Mouse (Mus musculus): Measurements from ENCODE around the gene Mbd6. TPM values are rescaled to one million over a fixed set of nuclear protein-coding genes. Genes with fewer than 3 reads are reported as not detected.

The Mbd6 gene
- polyA plus RNA-seq, 1 experiment, result 124 TPM

DNA sequence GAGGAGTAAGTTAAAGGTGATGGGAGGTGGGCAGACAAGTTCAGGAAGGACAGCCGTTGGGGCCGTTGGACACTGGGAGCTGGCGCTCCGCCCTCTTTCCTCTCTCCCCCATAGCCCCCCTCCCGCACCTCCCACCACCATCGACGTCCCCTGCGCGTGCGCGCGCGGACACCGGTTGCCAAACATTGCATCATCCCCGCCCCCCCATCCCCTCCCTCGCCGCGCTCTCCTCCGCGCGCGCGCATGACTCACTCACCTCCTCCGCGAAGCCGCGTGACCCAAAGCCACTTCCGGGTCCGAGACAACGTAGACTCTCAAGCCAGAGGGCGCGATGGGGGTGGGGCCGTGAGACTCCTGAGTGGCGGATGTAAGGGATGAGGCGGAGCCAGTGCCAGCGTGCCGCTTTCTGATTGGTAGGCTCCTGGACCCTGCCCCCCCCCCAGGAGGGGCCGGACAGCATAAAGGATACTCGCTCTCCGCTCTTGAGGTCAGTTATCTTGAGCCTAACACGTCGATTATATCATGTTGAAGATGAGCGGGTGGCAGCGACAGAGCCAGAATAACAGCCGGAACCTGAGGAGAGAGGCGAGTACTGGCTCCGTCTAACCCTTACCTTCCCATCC lies 1.6 kb upstream of the Mbd6 start:
- peak overlapping the region; percentile 94 for H3K27ac ChIP-seq (ENCODE audit: control insufficient read depth, insufficient read depth, low read length)
- TF ChIP-seq POLR2A (IDR thresholded peaks at IDR 0.05; ENCODE audit: control insufficient read depth, extremely low read depth, insufficient read depth, low read length, poor library complexity), result peak; percentile 68; the same call in 1 of the 2 replicates
- peak; percentile 56; the same call in 1 of the 2 replicates for TF ChIP-seq CTCF (IDR thresholded peaks at IDR 0.05; ENCODE audit: borderline replicate concordance, control insufficient read depth, extremely low read depth, insufficient read depth, low read length, poor library complexity)
- WGBS, result under 1% methylated on average over 46 of the region's 47 CpGs
- DNase-seq, result peak; percentile 99
- H3K4me1 ChIP-seq (replicated peaks; ENCODE audit: control insufficient read depth, insufficient read depth, low read length), result peaks cover 25% of the 10 kb centered on the region
- peak overlapping the region; percentile 66 for H3K4me3 ChIP-seq (ENCODE audit: control insufficient read depth, insufficient read depth, low read length)
- H3K36me3 ChIP-seq (ENCODE audit: control insufficient read depth, insufficient read depth, low read length), result peaks cover 27% of the 10 kb centered on the region
- no peaks in the 10 kb centered on the region for H3K27me3 ChIP-seq (ENCODE audit: control insufficient read depth, insufficient read depth, low read length)

DNA sequence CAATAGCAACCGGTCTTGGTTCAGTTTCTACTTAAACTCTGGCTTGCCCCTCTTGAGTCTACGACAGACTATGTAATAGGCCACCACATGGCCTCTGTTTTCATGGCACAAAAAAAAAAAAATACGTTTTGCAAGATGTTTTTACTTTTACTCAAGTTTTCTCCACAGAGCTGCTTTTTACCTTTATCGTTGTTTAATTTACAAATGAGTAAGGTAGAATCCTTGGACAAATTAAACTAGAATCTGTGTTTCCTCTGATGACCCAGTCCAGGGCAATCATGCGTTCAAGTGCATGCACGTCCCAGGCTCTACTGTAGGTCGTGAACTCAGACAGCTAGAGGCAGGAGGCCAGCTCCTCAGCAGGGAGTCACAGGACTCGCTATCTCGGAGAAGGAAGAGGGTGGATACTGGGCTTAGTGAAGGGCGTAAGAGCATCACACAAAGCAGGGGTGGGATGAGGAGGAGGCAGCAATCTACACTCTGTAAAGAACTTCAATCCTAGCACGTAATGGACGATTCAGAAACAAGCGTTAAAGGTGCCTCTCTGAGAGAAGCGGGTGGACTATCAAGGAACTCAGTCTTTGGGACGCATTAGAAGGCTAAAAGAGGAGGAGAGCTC lies 864 bp upstream of the Mbd6 start:
- peak; percentile 43 for DNase-seq
- 2% methylated on average over 15 of the region's 15 CpGs for WGBS
- TF ChIP-seq POLR2A (IDR thresholded peaks at IDR 0.05; ENCODE audit: control insufficient read depth, extremely low read depth, insufficient read depth, low read length, poor library complexity), result no peak
- H3K27ac ChIP-seq (ENCODE audit: control insufficient read depth, insufficient read depth, low read length), result peak overlapping the region; percentile 94
- peak overlapping the region; percentile 70 for H3K4me3 ChIP-seq (ENCODE audit: control insufficient read depth, insufficient read depth, low read length)
- H3K27me3 ChIP-seq (ENCODE audit: control insufficient read depth, insufficient read depth, low read length), result no peaks in the 10 kb centered on the region
- peaks cover 23% of the 10 kb centered on the region for H3K36me3 ChIP-seq (ENCODE audit: control insufficient read depth, insufficient read depth, low read length)
- peaks cover 25% of the 10 kb centered on the region for H3K4me1 ChIP-seq (replicated peaks; ENCODE audit: control insufficient read depth, insufficient read depth, low read length)

DNA sequence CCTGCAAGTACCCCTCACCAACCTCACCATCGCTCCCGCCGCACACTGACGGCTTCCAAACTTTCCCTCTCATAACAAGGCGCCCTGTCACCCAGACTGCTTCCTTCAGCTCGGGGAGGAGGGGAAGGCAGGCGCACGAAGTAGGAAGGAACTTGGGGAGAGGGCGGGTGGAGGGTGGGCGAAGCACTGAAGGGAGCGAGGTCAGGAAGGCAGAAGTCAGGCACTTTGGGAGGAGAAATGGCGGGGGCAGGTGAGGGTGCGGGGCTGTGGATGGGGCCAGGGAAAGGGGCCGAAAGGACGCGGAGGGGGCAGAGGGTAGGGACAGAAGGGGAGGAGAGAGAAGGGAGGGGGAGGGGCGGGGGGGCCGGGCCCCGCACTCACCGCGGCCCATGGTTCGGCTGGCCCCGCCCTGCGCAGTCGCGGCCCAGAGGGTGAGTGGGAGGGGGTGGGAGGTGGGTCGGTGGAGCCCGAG lies 454 bp downstream of the Mbd6 start:
- TF ChIP-seq CTCF (IDR thresholded peaks at IDR 0.05; ENCODE audit: borderline replicate concordance, control insufficient read depth, extremely low read depth, insufficient read depth, low read length, poor library complexity) (peak; percentile 34; the same call in 1 of the 2 replicates), POLR2A (IDR thresholded peaks at IDR 0.05; ENCODE audit: control insufficient read depth, extremely low read depth, insufficient read depth, low read length, poor library complexity) (no peak)
- H3K27ac ChIP-seq (ENCODE audit: control insufficient read depth, insufficient read depth, low read length), result peak overlapping the region; percentile 54
- H3K27me3 ChIP-seq (ENCODE audit: control insufficient read depth, insufficient read depth, low read length), result no peaks in the 10 kb centered on the region
- WGBS, result under 1% methylated on average over 23 of the region's 28 CpGs
- H3K4me3 ChIP-seq (ENCODE audit: control insufficient read depth, insufficient read depth, low read length), result peak overlapping the region; percentile 70
- peaks cover 25% of the 10 kb centered on the region for H3K4me1 ChIP-seq (replicated peaks; ENCODE audit: control insufficient read depth, insufficient read depth, low read length)
- DNase-seq, result peak; percentile 60
- peaks cover 26% of the 10 kb centered on the region for H3K36me3 ChIP-seq (ENCODE audit: control insufficient read depth, insufficient read depth, low read length)

DNA sequence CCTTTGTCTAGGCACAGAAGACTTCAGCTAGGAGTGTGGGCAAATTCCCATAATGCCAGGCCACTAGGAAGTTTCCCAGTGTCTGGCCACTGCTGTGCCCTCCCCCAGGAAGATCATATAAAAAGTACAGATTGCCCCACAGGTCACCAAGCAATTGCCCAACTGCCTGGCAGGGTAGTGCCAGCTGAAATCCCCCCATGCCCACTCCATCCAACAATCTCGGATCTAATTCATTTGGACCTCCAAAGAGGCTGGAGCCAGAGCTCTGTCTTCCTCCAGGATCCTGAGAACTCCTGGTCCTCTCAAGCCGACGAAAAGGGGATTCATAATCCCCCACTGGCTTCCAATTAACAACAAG lies 903 bp downstream of the Mbd6 start:
- Histone ChIP-seq H3K4me1 (replicated peaks; ENCODE audit: control insufficient read depth, insufficient read depth, low read length) (peaks cover 25% of the 10 kb centered on the region), H3K27ac (ENCODE audit: control insufficient read depth, insufficient read depth, low read length) (peak overlapping the region; percentile 54), H3K27me3 (ENCODE audit: control insufficient read depth, insufficient read depth, low read length) (no peaks in the 10 kb centered on the region), H3K4me3 (ENCODE audit: control insufficient read depth, insufficient read depth, low read length) (peak overlapping the region; percentile 70), H3K36me3 (ENCODE audit: control insufficient read depth, insufficient read depth, low read length) (peaks cover 30% of the 10 kb centered on the region)
- 4% methylated on average over 3 of the region's 3 CpGs for WGBS
- no peak for DNase-seq
- no peak for TF ChIP-seq CTCF (IDR thresholded peaks at IDR 0.05; ENCODE audit: borderline replicate concordance, control insufficient read depth, extremely low read depth, insufficient read depth, low read length, poor library complexity)
- TF ChIP-seq POLR2A (IDR thresholded peaks at IDR 0.05; ENCODE audit: control insufficient read depth, extremely low read depth, insufficient read depth, low read length, poor library complexity), result no peak

DNA sequence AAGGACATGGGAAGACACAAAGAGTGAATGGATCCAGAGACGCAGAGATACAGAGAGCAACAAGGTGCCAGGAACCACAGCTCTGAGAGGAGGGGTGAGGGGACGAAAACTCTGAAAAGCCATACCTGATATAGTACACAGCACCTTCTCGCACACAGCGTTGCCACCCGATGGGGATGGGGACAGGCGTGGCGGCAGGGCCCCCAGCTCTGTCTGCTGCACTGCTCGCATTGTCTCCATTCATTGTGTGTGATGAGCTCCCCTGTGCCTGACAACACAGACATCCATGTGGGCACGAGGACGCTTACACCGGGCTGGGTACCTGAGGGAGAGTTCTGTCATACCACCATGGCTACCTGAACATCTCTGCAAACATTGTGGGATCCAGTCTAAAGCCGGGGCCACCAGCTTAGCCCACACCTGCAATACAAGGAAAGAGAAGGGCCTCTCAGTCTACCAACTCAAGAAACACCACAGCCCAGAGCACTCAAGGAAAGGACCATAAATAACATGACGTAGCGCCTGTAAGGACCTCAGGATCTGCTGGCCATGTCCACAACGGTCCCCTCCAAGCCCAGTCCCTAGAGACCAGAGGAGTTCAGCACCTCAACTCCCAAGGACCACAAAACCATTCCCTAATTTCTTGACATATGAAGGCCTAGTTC lies 1.4 kb downstream of the Mbd6 start:
- TF ChIP-seq POLR2A (IDR thresholded peaks at IDR 0.05; ENCODE audit: control insufficient read depth, extremely low read depth, insufficient read depth, low read length, poor library complexity) (no peak), CTCF (IDR thresholded peaks at IDR 0.05; ENCODE audit: borderline replicate concordance, control insufficient read depth, extremely low read depth, insufficient read depth, low read length, poor library complexity) (no peak)
- Histone ChIP-seq H3K36me3 (ENCODE audit: control insufficient read depth, insufficient read depth, low read length) (peaks cover 35% of the 10 kb centered on the region), H3K27ac (ENCODE audit: control insufficient read depth, insufficient read depth, low read length) (no peak overlapping the region; the same call in 1 of the 2 replicates), H3K4me3 (ENCODE audit: control insufficient read depth, insufficient read depth, low read length) (no peak overlapping the region), H3K27me3 (ENCODE audit: control insufficient read depth, insufficient read depth, low read length) (no peaks in the 10 kb centered on the region), H3K4me1 (replicated peaks; ENCODE audit: control insufficient read depth, insufficient read depth, low read length) (peaks cover 25% of the 10 kb centered on the region)
- DNase-seq, result no peak
- 71% methylated on average over 15 of the region's 15 CpGs for WGBS

DNA sequence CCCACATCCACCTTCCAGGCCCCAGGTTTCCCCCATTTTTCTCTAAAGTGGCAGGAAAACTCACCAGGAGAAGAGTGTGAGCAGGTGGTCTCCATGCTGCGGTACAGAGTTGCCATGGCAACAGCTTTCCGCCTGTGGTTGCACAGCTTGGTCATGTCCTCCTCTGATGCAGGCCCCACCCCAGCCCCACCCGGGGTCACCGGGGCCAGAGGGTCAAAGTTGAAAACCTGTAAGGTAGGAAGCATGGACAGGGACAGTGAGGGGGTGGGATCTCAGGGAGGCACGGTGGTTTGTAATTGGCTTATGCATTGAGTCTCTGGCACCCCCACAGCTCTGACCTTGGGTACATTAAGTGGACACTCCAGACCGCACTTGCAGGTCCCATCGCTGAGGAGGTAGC lies 2.1 kb downstream of the Mbd6 start:
- no peak for TF ChIP-seq POLR2A (IDR thresholded peaks at IDR 0.05; ENCODE audit: control insufficient read depth, extremely low read depth, insufficient read depth, low read length, poor library complexity)
- no peak for TF ChIP-seq CTCF (IDR thresholded peaks at IDR 0.05; ENCODE audit: borderline replicate concordance, control insufficient read depth, extremely low read depth, insufficient read depth, low read length, poor library complexity)
- DNase-seq, result peak; percentile 17
- H3K27me3 ChIP-seq (ENCODE audit: control insufficient read depth, insufficient read depth, low read length), result no peaks in the 10 kb centered on the region
- H3K27ac ChIP-seq (ENCODE audit: control insufficient read depth, insufficient read depth, low read length), result no peak overlapping the region
- WGBS, result 72% methylated on average over 7 of the region's 7 CpGs
- no peak overlapping the region for H3K4me3 ChIP-seq (ENCODE audit: control insufficient read depth, insufficient read depth, low read length)
- H3K36me3 ChIP-seq (ENCODE audit: control insufficient read depth, insufficient read depth, low read length), result peaks cover 42% of the 10 kb centered on the region
- peaks cover 25% of the 10 kb centered on the region for H3K4me1 ChIP-seq (replicated peaks; ENCODE audit: control insufficient read depth, insufficient read depth, low read length)
